Mouse (Mus musculus) spleen, postnatal 14 days (tissue): ENCODE data around the gene Stap2.

ENCODE experiments used
- DNase-seq, 2 experiments: peaks; one replicate each; pipeline ENCODE4 v3.0.0; 2021 to 2022; ENCODE audit warnings: low spot score in 2 of 2

Gene Stap2

DNA sequence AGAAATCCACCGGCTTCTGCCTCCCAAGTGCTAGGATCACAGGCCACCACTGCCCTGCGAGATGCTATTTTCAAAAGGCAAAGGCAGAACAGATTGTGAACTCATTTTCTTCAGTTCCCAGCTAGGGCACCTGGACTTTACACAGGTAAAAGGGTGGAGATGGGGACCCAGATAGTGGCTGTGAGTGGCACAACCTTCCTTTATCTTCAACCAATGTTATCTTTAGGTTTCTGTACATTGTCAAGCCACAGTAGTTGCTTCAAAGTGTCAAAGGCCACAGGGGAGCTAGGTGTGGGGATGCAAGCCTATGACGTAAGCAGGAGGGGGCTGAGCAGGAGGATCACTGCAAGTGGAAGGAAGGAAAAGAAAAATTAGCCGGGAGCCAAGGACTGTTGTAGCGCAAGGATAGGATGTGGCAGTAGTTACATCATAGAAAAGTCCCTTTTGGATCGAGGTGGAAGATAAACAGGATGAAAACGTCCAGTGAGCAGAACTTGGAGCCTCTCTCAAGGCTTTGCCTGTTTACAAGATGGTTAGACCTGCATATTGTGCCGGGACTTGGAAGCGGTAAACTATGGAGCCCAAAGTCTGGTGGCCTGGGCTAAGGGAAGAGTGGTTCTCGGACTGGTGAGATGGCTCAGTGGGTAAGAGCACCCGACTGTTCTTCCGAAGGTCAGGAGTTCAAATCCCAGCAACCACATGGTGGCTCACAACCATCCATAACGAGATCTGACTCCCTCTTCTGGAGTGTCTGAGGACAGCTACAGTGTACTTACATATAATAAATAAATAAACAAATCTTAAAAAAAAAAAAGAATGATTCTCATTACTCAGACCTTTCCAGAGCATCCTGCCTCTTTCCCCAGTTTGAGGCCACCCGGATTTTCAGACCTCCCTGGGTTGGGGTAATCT lies 2.3 kb upstream of the Stap2 start:
- no peak for DNase-seq

DNA sequence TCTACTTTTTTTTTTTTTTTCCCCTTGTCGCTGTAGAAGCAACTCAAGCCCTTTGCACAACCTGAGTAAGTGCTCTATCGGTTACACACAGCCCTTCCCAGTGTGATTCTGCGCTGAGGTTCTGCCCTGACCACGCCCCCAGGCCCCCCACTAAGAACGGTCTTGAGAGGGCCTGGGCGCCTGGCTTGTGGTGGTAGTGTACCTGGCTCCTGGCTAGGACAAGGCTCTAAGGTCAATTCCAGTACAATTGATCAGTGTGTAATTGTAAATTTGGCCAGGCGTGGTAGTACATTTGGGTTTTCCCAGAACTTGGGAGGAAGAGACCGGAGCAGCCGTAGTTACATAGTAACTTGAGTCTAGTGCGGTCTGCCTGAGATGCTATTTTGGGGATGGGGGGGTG lies 1.6 kb upstream of the Stap2 start:
- no peak for DNase-seq

DNA sequence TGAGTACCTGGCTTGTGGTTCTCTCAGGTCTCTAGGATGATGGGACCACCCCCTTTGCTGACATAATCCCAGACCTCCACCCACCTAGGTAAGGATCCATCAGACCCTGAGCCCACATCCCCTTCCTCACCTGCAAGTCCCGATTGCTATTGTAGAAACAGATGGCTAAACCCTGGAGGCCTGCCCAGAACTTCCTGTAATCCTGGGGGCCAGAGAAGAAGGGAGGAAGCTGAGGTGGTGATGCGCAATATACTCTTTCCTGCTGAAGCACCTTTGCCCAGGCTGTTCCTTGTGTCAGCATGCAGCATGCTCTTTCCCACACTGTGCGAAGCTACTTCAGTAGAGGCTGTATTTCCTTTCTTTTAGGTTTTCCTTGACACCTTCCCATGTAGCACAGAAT lies 2.4 kb downstream of the Stap2 start:
- no peak for DNase-seq

DNA sequence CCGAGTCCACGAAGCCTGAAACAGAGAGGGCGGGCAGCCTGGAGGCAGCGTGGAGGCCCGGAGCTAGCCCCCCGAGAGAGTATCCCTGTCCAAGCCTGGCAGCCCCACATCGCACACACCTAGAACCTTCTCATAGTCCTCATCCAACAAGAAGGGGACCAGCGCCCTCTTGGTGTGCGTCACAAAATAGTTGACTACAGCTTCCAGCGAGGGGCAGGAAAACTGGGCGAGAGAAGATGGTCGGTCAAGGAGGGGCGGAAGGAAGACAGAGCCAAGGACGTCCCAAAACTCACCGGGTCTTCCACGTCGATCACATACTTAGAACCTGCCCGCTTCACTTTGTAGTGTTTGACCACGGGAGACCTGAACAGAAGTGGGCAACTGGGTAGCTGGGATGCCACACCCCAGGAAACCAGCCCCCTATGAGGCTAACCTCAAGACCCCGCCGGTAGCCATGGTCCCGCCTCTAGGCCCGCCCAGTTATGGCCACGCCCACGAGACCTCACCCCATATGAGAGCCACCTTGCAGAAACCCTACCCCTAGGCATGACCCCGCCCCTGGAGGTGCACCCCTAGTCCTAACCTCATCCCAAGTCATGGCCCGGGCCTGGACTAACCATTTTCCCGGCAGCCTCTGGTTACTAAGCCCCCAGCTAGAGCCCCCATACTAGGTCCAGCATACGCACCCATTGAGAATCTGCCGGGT lies 5.4 kb downstream of the Stap2 start:
- DNase-seq, result no peak

DNA sequence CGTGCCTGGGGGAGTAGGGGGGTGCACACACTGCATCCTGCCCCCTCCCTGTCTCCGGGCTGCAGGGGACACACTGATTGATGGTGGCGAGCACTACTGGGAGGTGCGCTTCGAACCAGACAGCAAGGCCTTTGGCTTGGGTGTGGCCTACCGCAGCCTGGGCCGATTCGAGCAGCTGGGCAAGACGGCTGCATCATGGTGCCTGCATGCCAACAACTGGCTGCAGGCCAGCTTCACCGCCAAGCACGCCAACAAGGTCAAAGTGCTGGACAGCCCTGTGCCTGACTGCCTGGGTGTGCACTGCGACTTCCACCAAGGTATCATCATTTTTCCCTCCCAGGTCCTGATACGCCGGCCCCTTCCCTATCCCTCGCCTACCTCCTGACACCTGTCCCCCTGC lies 9.4 kb downstream of the Stap2 start:
- no peak for DNase-seq

DNA sequence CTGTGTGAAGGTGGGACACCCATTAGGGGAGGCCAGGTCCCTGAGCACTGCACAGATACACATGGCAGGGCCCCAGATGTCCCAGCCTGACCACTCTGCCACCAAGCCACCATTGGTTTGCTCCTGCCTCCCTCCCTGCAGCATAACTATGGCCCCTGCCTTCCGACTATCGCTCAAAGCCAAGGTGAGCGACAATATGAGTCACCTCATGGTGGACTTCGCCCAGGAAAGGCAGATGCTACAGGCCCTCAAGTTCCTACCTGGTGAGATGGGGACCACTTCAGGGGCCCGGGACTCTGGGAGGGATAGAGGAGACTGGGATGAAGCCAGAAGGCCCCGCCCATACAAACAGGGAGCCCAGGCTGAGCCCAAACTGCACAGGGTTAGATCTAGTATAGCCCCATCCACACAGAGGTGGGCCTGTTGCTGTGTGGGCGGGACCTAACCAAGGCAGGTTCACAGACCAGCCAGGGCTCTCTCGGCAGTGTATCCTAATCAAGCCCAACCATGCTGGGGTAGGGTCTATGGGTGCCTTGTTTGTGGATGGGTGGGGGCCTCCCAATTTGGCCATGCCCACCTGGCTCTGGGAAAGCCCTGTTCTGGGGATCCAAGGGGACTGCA lies 15.0 kb downstream of the Stap2 start:
- no peak for DNase-seq

DNA sequence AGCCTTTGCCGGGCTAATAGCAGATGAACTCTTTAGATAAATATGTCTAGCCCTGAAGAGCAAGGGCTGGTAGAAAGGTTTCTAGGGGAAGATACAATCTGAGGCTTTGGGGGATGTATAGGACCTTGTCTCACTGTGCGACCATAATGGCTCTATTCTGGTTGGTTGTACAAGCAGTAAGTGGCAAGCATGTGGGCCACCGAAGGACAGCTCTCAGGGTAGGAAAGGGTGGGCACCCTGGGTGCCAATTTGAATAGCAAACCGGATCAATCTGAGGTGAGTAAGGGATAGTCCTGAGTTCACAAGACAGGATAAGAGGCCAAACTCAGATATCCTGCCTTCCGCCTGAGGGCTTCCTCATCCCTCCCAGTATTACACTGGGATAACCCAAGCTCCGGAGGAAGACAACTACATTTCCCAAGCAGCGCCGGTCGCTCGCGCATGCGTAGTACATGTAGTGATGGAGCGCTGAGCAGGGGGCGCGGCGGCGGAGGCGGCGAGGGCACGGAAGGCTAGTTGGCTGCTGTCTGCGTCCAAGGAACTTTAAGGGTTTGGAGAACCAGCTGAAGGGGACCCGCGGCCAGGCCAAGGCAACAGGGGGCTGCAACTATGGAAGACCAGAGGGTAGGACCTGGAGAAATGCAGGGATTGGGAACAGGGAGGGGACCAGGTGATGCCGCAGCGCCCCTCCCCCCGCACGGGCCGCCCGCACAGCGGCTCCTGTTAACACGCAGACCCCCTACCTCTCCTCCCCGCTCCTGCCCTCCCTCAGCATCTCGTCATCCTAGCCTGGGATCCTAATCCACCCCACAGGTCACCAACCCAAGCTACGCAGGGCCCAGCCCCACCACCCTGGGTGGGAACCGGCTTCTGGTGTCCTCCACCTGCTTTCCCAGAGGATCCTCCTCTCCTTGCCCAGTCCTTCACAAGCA lies 19.1 kb downstream of the Stap2 start, which contains the start of gene Fsd1:
Gene Fsd1 (plus strand): TSS at position 480 of the 932 bp plus-strand sequence.
- DNase-seq, result no peak

DNA sequence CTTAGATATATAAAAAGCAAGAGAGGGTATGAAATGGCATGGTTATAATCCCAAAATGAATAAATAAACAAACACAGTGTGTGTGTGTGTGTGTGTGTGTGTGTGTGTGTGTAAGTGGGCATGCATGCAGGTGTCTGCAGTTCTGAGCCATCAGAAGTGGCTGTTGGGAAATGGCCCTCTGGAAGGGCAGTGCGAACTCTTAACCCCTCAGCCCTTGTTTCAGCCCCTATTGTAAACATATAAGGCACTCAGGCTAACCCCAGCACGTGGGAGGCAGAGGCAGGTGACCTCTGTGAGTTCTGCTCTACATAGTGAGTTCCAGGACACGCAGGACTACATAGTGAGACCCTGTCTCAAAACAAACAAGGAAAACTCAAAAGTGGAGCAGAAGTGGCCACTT lies 28.1 kb downstream of the Stap2 start:
- no peak for DNase-seq

DNA sequence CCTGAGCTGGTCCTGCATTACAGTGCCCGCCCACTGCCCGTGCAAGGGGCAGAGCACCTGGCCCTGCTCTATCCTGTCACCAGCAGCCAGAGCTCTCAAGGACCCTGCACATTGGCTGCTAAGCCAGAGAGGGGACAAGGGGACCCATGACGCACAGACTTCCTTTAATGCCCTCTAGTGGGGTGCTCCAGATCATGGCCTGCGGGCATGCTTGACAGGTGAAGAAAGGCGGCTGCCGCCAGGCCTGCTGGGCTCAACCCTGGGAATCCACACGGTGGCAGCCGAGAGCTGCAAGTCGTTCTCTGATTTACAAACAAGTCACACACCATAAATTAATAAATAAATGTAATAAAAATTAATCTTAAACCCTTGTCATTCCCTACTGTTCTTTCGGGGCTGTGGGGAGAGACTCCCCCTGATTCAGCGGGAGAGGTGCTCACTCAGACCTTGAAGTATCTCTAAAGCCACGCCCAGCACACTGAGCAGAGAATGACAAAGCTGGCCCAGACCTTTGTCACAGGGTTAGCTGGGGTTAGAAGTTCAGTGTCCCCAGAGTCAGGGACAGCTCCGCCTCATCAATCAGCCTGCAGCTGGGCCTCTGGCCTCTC lies 29.0 kb downstream of the Stap2 start:
- peak; percentile 40 to 61 for DNase-seq

DNA sequence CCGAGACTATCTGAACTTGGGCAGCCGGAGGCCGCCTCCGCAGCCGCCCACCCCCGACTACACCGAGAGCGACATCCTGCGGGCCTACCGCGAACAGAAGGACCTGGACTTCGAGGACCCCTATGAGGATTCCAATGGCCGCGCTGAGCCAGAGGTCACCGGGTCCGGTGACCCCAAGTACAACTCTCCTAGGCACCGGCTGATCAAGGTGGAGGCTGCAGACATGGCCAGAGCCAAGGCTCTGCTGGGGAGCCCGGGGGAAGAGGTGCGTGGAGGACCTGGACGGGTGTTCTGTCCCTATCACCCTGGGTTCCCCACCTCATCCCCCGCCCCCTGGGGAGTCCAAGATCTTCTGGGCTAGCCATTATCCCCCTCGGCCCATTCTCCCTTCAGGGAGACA lies 33.9 kb downstream of the Stap2 start:
- no peak for DNase-seq

DNA sequence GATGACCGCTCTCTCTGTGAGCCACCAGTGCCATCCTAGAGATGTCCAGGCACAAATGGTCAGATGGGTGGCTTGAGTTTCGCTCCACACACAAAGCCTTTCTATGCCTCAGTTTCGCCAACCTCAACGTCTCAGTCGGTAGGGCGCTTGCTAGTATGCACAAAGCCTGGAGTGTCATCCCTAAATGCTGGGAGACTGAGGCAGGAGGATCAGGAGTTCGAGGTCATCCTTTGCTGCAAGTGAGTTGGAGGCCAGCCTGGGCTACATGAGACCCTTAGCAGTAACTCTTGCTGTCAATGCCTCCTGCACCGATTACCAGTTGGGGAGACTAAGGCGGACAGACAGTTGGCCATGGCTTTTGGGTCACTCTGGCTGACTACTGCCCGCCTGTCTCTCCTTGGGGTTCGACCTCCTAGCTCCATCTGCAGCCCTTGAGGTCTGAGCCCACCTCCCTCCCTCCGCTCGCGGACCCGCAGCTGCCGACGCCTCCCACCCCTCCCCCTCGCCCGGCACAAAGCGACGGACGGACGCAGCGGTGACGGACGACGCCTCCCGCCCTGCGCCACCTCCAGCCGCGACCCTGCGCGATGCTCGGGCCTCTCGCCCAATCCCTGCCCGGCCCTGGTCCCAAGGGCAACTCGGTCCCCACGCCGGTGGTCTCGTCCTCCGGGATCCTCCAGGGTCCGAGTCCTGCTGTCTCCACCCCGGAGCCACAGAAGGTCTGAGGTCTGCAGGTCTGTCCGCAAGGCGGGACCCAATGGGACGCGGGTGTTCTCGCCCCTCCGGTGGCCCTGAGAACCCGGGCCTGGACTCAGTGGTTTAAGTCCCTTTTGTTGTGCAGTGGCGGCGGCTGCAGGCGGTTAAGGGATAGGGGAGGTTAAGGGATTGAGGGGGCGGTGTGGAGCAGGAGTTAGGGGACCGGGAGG lies 35.2 kb downstream of the Stap2 start, which contains the start of gene Shd:
Gene Shd (plus strand): TSS at position 502 of the 926 bp plus-strand sequence.
- no peak for DNase-seq

DNA sequence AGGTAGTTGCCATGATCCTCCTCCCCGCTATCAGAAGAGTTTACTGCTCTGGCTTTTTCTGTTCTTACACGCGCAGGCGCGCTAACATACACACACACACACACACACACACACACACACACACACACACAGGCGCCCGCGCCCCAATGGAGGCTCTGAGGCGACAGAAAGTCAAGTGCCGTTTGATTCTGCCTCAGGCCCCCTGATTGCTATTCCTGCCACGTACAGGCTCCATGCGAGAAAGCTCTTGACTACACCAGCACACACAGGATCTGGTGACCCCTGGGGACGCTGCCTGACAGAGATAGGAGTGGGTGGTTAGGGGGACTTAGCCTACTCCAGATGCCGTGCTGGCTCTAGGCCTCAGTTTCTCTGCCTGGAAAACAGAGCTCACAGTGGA lies 35.8 kb downstream of the Stap2 start:
- no peak for DNase-seq

DNA sequence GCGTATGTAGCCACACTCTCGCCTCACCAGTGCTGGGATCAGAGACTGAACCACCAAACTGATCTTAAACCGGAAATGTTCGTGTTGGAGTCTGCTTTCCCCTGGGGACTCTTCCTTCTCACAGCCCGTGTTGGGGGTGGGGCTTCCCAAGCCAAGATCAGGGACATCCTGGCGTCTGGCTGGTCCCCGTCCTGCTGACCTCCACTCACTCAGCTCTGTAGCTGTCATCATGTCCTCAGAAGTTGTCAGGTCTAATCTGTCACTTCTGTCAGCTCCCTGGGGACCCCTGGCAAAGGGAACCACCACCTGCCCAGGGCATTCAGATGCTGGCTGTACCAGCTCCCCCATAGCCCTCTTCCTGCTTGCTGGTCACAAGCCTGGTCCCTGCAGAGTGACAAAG lies 37.2 kb downstream of the Stap2 start:
- no peak for DNase-seq

DNA sequence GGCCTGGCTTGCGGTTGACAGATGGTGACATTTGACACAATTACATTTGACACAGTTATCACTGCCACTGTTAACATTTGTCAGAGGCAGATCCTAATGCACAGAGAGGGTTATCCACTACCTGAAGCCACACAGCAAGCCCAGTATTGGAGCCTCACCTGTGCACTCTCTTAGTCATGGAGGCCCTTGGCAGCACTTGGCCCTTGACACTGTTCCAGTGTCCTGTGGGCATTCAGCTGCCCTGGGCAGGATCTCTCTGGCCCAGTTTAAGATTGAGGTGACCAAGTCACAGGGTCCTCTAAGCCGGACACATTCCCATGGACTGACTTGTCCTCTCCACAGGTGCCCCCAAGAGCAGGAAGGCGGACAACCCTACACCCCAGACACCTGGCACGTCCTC lies 38.2 kb downstream of the Stap2 start:
- DNase-seq, result no peak

DNA sequence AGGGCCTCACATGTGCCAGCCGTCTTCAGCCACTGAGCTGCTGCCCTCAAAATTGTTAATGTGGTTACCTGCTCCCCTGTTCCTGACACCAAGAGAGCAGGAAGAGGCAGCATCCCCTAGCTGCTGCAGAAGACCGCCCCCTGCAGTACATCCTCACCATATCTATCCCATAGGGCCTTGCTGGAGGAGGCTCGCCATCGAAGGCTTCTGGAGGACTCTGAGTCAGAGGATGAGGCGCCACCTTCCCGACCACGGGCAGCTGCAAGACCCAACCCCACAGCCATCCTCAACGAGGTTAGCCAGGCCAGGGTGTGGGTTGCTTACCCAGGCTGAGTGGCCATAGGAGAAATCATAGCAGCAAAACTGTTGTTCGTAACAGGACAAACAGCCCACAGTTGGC lies 40.4 kb downstream of the Stap2 start:
- DNase-seq, result no peak

DNA sequence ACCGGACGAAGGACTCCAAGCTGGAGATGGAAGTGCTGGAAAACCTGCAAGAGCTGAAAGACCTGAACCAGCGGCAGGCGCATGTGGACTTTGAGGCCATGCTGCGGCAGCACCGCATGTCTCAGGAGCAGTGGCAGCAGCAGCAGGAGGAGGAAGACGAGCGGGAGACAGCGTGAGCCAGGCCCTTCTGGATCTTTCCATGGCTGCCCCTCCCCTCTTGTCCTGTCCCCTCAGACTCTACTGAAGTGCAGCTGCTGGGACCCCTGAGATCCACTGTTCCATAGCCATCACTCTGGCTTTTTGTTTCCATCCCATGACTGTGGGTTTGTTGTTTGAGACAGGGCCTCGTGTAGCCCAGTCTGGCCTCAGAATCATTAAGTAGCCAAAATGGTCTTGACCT lies 40.9 kb downstream of the Stap2 start:
- DNase-seq, result no peak

DNA sequence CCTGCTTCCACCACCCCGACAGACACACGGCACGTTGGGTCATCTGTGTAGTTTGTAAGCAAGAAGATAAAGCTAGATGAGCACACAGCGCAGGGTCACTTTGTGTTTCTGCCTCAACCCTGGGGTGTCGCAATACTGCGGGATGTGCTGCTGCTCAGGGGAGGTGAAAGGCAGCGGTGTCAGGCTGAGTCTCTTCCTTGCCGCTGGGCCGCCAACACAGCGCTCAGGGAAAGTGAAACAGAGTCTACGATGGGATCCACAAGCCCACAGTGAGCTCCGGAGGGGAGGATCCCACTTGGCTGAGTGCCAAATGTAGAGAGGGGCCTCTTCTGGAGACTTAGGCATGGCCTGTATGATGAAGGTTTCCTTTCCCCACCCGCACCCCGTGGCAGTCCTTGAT lies 42.2 kb downstream of the Stap2 start:
- DNase-seq, result no peak

DNA sequence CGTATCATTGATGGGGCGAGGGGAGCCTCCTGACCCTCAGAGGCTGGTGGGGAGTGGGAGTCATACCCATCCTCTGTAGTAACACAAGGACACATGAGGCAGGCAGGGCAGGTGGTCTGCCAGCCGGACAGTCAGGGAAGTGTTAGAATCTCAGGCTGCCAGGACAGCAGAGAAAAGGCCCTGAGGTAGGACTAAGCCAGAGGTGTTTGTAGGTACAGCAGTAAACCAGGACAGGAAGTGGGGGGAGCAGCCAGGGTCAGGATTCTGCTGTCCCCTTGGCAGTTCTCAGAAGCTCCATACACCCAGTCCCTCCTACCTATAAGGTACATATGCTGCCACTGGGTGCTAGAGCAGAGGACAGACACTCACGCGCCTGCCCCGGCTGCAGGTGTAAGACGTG lies 43.8 kb downstream of the Stap2 start:
- DNase-seq, result no peak

DNA sequence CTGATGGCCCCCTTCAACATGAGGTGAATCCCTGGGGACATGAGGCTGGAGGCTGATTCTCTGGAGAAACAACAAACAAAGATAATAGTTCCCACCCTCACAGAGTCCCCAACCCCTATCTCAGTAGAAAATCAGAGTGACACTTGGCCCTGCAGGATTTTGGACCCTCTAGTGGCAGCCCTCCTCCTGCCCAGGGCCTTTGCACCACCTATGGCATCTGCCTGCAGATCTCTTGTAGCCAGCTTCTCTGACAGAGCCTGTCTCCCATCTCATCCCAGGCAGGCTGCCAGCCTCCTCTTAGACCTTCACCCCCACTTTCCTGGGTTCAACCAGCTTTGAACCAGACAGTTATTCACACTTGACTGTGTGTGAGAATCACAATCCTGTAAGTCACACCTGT lies 44.6 kb downstream of the Stap2 start:
- DNase-seq, result no peak
